Mouse (Mus musculus) heart, embryonic 16.5 days (tissue): ENCODE results near the gene Sesn3. TPM values are rescaled to one million over a fixed set of nuclear protein-coding genes. Genes with fewer than 3 reads are reported as not detected.
"Not testable (repeated sequence)": the region's sequence is repeated elsewhere in the genome, so short reads cannot be mapped to it uniquely, and the experiment has no call there.

Experiments
- ATAC-seq: fragments of 200-750 bp; cut with Nextera tagmentation; replicated peaks from 2 replicates; pipeline ENCODE4 v1.8.0; 2017; ENCODE audit warnings: moderate number of reproducible peaks; ENCODE audit not compliant: insufficient read depth, low FRiP score; ENCODE audit errors: extremely low read depth
- H3K27ac ChIP-seq: fragments of 300-500 bp; sonication (generic); 2 replicates; pipeline ENCODE4 v1.5.1; 2014; ENCODE audit warnings: mild to moderate bottlenecking, low read length, control low read depth, moderate library complexity
- H3K27me3 ChIP-seq: fragments of 300-500 bp; sonication (generic); 2 replicates; pipeline ENCODE4 v1.6.1; 2014; ENCODE audit warnings: low read length, mixed read lengths; ENCODE audit not compliant: control insufficient read depth, insufficient read depth
- H3K36me3 ChIP-seq: fragments of 300-500 bp; sonication (generic); 2 replicates; pipeline ENCODE4 v1.6.1; 2014; ENCODE audit not compliant: control insufficient read depth, insufficient read depth
- H3K4me1 ChIP-seq: fragments of 300-500 bp; sonication (generic); 2 replicates; pipeline ENCODE4 v1.6.1; 2014; ENCODE audit warnings: low read length, mixed read lengths; ENCODE audit not compliant: control insufficient read depth, insufficient read depth
- H3K4me2 ChIP-seq: fragments of 300-500 bp; sonication (generic); 2 replicates; pipeline ENCODE4 v1.6.1; 2014; ENCODE audit warnings: low read depth, mild to moderate bottlenecking, control low read depth, low read length
- H3K4me3 ChIP-seq: fragments of 300-500 bp; sonication (generic); 2 replicates; pipeline ENCODE4 v1.5.1; 2014; ENCODE audit warnings: mild to moderate bottlenecking, control low read depth, low read length
- H3K9ac ChIP-seq: fragments of 300-500 bp; sonication (generic); 2 replicates; pipeline ENCODE4 v1.6.1; 2014; ENCODE audit warnings: low read length, control low read depth
- H3K9me3 ChIP-seq: fragments of 300-500 bp; sonication (generic); replicated peaks from 2 replicates; pipeline ENCODE4 v1.6.1; 2016; ENCODE audit warnings: low read length; ENCODE audit not compliant: control insufficient read depth
- WGBS: fragments of 180-500 bp; shearing (Covaris S2); extraction: QIAGEN DNeasy Blood & Tissue Kit; methylation state at CpG from one replicate; pipeline ENCODE4 v1.1.7; 2014; 5-methylcytosine and 5-hydroxymethylcytosine counted together
- polyA plus RNA-seq: library from polyadenylated mRNA; unstranded; fragments of >200 nt; fragmentation: Nextera tagmentation; extraction: Ambion mirVana; gene quantifications from 2 replicates; pipeline ENCODE4 v1.2.1, GENCODE M21; 2015

Sesn3 gene
- polyA plus RNA-seq, 1 experiment from 2014 or later: 9.2 TPM

GRCm38 (mm10) chr9:14335829-14336228 is 61.0 kb downstream of the Sesn3 start:
- no peak for ATAC-seq
- H3K9ac ChIP-seq: no peak overlapping the region
- H3K36me3 ChIP-seq: 0 out of 2 replicates have a peak, but pooled peaks cover 4% of the 10 kb centered on the region
- no peak overlapping the region for H3K4me3 ChIP-seq
- H3K9me3 ChIP-seq: no peaks in the 10 kb centered on the region
- H3K27me3 ChIP-seq: no peaks in the 10 kb centered on the region
- H3K4me2 ChIP-seq: no peak overlapping the region
- H3K27ac ChIP-seq: no peak overlapping the region
- WGBS: 75% methylated on average over 4 of the region's 4 CpGs
- no peaks in the 10 kb centered on the region; the same call in 1 of the 2 replicates for H3K4me1 ChIP-seq

- no peak overlapping the region for H3K27ac ChIP-seq
- WGBS: 73% methylated on average over 3 of the region's 3 CpGs
- H3K4me2 ChIP-seq: no peak overlapping the region
- no peaks in the 10 kb centered on the region for H3K27me3 ChIP-seq
- no peak for ATAC-seq
- 0 out of 2 replicates have a peak, but pooled peaks cover 2% of the 10 kb centered on the region for H3K36me3 ChIP-seq
- H3K4me1 ChIP-seq: no peaks in the 10 kb centered on the region; the same call in 1 of the 2 replicates
- H3K9me3 ChIP-seq: no peaks in the 10 kb centered on the region
- no peak overlapping the region for H3K4me3 ChIP-seq
- no peak overlapping the region for H3K9ac ChIP-seq
Measured at GRCm38 (mm10) chr9:14336901-14337300, 62.0 kb downstream of the Sesn3 start.

- Histone ChIP-seq H3K27ac (no peak overlapping the region), H3K4me3 (no peak overlapping the region), H3K4me1 (no peaks in the 10 kb centered on the region; the same call in 1 of the 2 replicates), H3K9me3 (no peaks in the 10 kb centered on the region), H3K9ac (no peak overlapping the region), H3K36me3 (no peaks in the 10 kb centered on the region), H3K4me2 (no peak overlapping the region), H3K27me3 (no peaks in the 10 kb centered on the region)
- 48% methylated on average over 3 of the region's 3 CpGs for WGBS
- no peak for ATAC-seq
Measured at GRCm38 (mm10) chr9:14338701-14339100, 63.8 kb downstream of the Sesn3 start.

GRCm38 (mm10) chr9:14342041-14342668 is 67.3 kb downstream of the Sesn3 start:
- Histone ChIP-seq H3K27ac (no peak overlapping the region), H3K36me3 (no peaks in the 10 kb centered on the region), H3K9me3 (no peaks in the 10 kb centered on the region), H3K4me2 (no peak overlapping the region), H3K27me3 (no peaks in the 10 kb centered on the region), H3K4me1 (no peaks in the 10 kb centered on the region; the same call in 1 of the 2 replicates), H3K9ac (no peak overlapping the region), H3K4me3 (no peak overlapping the region)
- no peak for ATAC-seq
- 57% methylated on average over 4 of the region's 4 CpGs for WGBS

- H3K27me3 ChIP-seq, H3K9ac ChIP-seq, H3K4me1 ChIP-seq, H3K27ac ChIP-seq, ATAC-seq, H3K4me2 ChIP-seq, H3K36me3 ChIP-seq, H3K4me3 ChIP-seq, H3K9me3 ChIP-seq: not testable (repeated sequence)
- WGBS: 84% methylated on average over 4 of the region's 4 CpGs
Measured at GRCm38 (mm10) chr9:14345866-14346265, 71.0 kb downstream of the Sesn3 start.

GRCm38 (mm10) chr9:14348416-14348815 is 73.5 kb downstream of the Sesn3 start:
- 51% methylated on average over 4 of the region's 4 CpGs for WGBS
- no peak for ATAC-seq
- Histone ChIP-seq H3K36me3 (no peaks in the 10 kb centered on the region), H3K4me3 (no peak overlapping the region), H3K9me3 (no peaks in the 10 kb centered on the region), H3K9ac (no peak overlapping the region), H3K4me2 (no peak overlapping the region), H3K27ac (no peak overlapping the region), H3K27me3 (no peaks in the 10 kb centered on the region), H3K4me1 (no peaks in the 10 kb centered on the region)

GRCm38 (mm10) chr9:14349380-14349779 is 74.5 kb downstream of the Sesn3 start:
- no peak overlapping the region for H3K9ac ChIP-seq
- H3K4me3 ChIP-seq: no peak overlapping the region
- H3K36me3 ChIP-seq: no peaks in the 10 kb centered on the region
- H3K9me3 ChIP-seq: no peaks in the 10 kb centered on the region
- H3K27me3 ChIP-seq: no peaks in the 10 kb centered on the region
- no peak overlapping the region for H3K27ac ChIP-seq
- 81% methylated on average over 5 of the region's 5 CpGs for WGBS
- no peaks in the 10 kb centered on the region for H3K4me1 ChIP-seq
- no peak overlapping the region for H3K4me2 ChIP-seq
- ATAC-seq: no peak

- H3K4me3 ChIP-seq: no peak overlapping the region
- no peaks in the 10 kb centered on the region for H3K4me1 ChIP-seq
- H3K27ac ChIP-seq: no peak overlapping the region
- H3K9ac ChIP-seq: no peak overlapping the region
- no peak for ATAC-seq
- 63% methylated on average over 2 of the region's 2 CpGs for WGBS
- no peaks in the 10 kb centered on the region for H3K9me3 ChIP-seq
- no peak overlapping the region for H3K4me2 ChIP-seq
- no peaks in the 10 kb centered on the region for H3K27me3 ChIP-seq
- no peaks in the 10 kb centered on the region for H3K36me3 ChIP-seq
Measured at GRCm38 (mm10) chr9:14350787-14351186, 75.9 kb downstream of the Sesn3 start.

GRCm38 (mm10) chr9:14352337-14352736 is 77.5 kb downstream of the Sesn3 start:
- ATAC-seq: no peak
- no peaks in the 10 kb centered on the region for H3K27me3 ChIP-seq
- no peak overlapping the region for H3K4me2 ChIP-seq
- H3K4me3 ChIP-seq: no peak overlapping the region
- no peak overlapping the region for H3K9ac ChIP-seq
- H3K36me3 ChIP-seq: no peaks in the 10 kb centered on the region
- 84% methylated on average over 1 of the region's 1 CpGs for WGBS
- H3K9me3 ChIP-seq: no peaks in the 10 kb centered on the region
- no peak overlapping the region for H3K27ac ChIP-seq
- H3K4me1 ChIP-seq: no peaks in the 10 kb centered on the region
